Mouse (Mus musculus) splenic B cell, adult 2 months (primary cell): ENCODE measurements around the gene Plppr2.

ENCODE experiments used
- DNase-seq: peaks from one replicate; pipeline ENCODE4 v3.0.0-alpha.2; 2011; ENCODE audit warnings: low read depth, low spot score
- H3K27me3 ChIP-seq: 2 replicates; pipeline ENCODE4 v1.6.1; 2012; ENCODE audit warnings: mild to moderate bottlenecking, low read length, moderate library complexity, mixed read lengths; ENCODE audit not compliant: control insufficient read depth, poor library complexity, insufficient read depth, severe bottlenecking
- H3K36me3 ChIP-seq: 2 replicates; pipeline ENCODE4 v1.6.1; 2012; ENCODE audit warnings: mild to moderate bottlenecking, low read length, moderate library complexity, mixed read lengths; ENCODE audit not compliant: control insufficient read depth, poor library complexity, insufficient read depth, severe bottlenecking

The Plppr2 gene

DNA sequence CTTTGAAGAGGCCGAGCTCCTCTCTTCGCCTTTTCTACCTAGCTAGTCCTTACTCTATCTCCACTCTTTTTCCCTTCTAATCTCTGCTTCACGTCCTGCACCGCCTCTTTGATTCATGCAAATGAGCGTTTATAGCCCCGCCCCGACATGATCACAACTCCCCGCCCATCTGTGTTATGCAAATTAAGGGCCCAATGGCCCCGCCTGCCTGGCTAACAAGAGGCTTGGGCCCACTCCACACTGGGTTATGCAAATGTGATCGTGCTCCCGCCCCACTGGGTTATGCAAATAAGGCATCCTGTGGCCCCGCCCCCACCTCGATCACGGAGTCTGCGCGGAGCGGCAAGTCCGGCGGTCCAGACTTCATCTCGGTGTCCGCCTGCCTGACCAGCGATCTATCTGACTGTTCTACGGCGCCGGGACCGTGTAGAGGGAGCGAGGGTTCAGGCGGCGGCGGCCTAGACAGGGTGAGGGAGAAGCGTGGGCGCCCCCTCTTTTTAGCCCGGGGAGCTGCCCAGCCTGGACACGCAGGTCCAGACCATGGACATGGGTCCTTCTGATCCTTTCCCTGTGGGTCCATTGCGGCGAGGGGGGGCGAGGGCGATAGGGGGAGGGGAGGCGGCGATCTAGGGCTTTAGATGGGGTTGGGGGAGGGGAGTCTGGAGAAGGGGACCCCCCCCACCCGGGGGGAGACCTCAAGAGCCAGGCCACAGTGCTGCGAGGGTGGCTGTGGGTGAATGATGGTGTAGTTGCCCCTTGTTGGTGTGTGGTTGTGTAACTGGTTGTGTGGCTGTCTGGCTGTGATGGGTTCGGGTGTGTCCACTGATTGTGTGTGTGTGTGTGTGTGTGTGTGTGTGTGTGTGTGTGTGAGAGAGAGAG is at the start of gene Plppr2:
Plppr2 (plus strand) TSS at position 342 of the 879 bp plus-strand sequence.
- H3K27me3 ChIP-seq, result no peaks in the 10 kb centered on the region
- DNase-seq, result peak; percentile 87

GRCm38 (mm10) chr9:21889229-21889628 is 47.6 kb upstream of the Plppr2 start:
- H3K36me3 ChIP-seq, result no peaks in the 10 kb centered on the region
- no peaks in the 10 kb centered on the region for H3K27me3 ChIP-seq
- peak; percentile 27 for DNase-seq

More for the DNA sequence above, at the start of gene Plppr2:
- no peaks in the 10 kb centered on the region for H3K36me3 ChIP-seq

- H3K27me3 ChIP-seq, result no peaks in the 10 kb centered on the region
- no peaks in the 10 kb centered on the region for H3K36me3 ChIP-seq
- DNase-seq, result peak; percentile 78
Measured at GRCm38 (mm10) chr9:21901223-21901820, 35.5 kb upstream of the Plppr2 start.

DNA sequence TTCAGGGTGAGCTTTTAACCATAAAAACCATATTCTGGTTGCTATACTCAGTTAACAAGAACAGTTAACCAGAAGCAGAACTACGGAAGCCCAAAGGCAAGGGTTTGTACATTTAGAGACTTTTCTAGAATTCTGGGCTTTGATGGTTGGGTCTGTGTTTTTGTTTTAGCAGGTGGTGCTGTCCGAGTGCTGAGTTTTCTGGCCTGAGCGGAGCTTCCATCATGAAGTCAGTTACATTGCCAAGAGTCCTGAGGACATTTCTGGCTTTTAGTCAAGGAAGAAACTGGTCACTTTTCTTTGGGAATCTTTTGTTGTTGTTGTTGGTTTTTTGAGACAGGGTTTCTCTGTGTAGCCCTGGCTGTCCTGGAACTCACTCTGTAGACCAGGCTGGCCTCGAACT is 32.8 kb upstream of the Plppr2 start:
- H3K27me3 ChIP-seq, result no peaks in the 10 kb centered on the region
- DNase-seq, result no peak

GRCm38 (mm10) chr9:21908216-21908615 is 28.6 kb upstream of the Plppr2 start:
- H3K27me3 ChIP-seq, result no peaks in the 10 kb centered on the region
- H3K36me3 ChIP-seq, result no peaks in the 10 kb centered on the region
- DNase-seq, result no peak

More for the DNA sequence above, 32.8 kb upstream of the Plppr2 start:
- H3K36me3 ChIP-seq, result no peaks in the 10 kb centered on the region

- Histone ChIP-seq H3K27me3 (no peaks in the 10 kb centered on the region), H3K36me3 (no peaks in the 10 kb centered on the region)
- DNase-seq, result peak; percentile 18
Measured at GRCm38 (mm10) chr9:21909474-21910223, 27.2 kb upstream of the Plppr2 start.

DNA sequence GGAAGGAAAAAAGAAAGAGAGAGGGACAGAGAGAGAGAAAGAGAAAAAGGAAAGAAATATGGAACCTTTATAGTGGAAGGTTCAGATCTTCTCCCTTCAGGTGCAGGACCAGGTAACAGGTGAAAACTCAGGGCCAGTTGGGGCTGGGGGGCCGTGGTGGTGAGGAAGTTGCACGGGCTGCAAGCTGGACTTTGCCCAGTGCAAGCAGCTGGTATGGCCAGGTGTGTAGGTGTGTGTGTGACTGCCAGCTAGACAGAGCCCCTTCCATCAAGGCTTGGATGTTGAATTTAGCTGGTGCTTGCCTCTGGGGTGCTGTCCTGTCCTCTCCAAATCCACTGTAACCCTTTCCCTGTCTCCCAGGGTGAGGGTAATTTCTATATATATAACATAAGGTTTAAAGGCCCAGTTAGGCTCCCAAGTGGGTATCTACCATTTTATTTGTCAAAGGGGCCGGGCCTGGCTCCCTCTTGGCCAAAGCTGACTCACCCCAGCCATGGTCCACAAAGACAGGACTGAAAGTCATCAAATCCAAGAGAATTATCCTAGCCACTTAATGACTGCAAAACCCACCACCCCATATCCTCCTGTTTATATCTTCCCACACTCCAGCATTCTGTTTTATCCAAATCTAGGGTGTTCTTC is 19.9 kb upstream of the Plppr2 start:
- DNase-seq, result no peak
- H3K27me3 ChIP-seq, result no peaks in the 10 kb centered on the region
- H3K36me3 ChIP-seq, result no peaks in the 10 kb centered on the region

- H3K36me3 ChIP-seq, result no peaks in the 10 kb centered on the region
- H3K27me3 ChIP-seq, result no peaks in the 10 kb centered on the region
- DNase-seq, result no peak
Measured at GRCm38 (mm10) chr9:21917493-21918034, 19.3 kb upstream of the Plppr2 start.

- H3K36me3 ChIP-seq, result no peaks in the 10 kb centered on the region
- peak; percentile 96 for DNase-seq
- no peaks in the 10 kb centered on the region for H3K27me3 ChIP-seq
Measured at GRCm38 (mm10) chr9:21918035-21918592, 18.7 kb upstream of the Plppr2 start, which contains the start of gene Rab3d. Gene Rab3d, minus strand, starts transcription at chr9:21918192.

- H3K36me3 ChIP-seq, result no peaks in the 10 kb centered on the region
- DNase-seq, result no peak
- no peaks in the 10 kb centered on the region for H3K27me3 ChIP-seq
Measured at GRCm38 (mm10) chr9:21918692-21919384, 18.0 kb upstream of the Plppr2 start.

DNA sequence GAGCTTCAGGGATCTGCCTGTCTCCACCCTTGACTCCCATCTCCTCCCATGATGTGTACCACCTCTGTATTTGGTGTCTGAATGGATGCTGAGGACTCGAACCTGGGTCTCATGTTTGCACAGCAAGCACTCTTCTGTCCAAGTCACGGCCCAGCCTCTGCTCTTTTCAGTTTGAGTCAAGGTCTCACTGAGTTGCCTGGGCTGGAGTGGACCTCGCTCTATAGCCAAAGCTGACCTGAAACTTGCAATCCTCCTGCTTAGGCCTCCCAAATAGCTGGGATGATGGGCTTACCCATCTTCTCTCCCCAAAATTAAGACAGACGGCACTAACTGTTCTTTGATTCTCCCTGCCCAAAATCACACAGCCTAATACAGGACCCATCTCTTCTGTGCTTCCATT is 13.8 kb upstream of the Plppr2 start:
- H3K27me3 ChIP-seq, result no peaks in the 10 kb centered on the region
- no peaks in the 10 kb centered on the region for H3K36me3 ChIP-seq
- no peak for DNase-seq

DNA sequence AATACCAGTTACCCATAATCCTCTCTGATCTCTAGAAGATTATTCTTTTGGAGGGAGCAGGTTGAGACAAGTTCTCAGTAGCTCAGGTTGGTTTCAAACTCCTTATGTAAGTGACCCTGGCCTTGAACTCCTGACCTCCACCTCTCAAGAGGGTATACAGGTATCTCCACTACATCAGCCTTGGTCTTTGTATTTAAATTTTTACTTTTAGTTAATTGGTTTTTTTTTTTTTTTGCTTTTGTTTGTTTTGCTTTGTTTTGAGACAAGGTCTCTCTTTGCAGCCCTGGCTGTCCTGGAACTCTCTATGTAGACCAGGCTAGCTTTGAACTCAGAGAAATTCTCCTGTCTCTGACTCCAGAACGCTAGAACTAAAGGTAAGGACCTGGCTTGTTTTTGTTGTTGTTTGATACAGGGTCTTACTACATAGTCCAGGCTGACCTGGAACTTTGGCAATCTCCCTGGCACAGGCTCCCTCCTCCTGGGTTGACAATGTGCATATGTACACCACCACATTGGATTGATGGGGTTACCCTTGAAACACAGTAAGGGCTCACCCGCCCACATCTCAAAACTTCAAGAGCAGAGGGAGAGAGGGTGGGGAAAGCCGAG is 13.2 kb upstream of the Plppr2 start:
- Histone ChIP-seq H3K36me3 (no peaks in the 10 kb centered on the region), H3K27me3 (no peaks in the 10 kb centered on the region)
- DNase-seq, result no peak

DNA sequence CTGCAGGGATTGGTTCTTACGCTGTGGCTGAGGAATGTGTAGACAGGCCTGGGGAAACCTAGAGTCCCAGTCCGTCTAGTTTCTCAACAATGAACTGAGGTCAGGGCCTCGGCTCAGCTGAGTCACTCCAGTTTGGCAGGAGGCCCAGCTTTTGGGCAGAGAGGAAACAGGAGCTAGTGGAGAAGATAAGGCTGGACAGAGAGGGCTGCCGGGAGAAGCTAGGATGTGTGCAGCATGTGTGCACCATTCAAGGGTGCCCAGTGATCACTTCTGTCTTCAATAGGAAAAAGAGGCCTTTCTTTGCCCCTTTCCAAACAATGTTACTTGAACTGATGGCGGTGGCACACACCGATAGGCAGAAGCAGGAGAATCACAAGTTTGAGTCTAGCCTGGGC is 12.7 kb upstream of the Plppr2 start:
- H3K36me3 ChIP-seq, result no peaks in the 10 kb centered on the region
- H3K27me3 ChIP-seq, result no peaks in the 10 kb centered on the region
- no peak for DNase-seq
